Mouse (Mus musculus) kidney, adult 11 months (tissue): ENCODE measurements at regions not wholly inside any gene's neighbourhood (a gene's known extent, or its start where the extent isn't known, plus 50 kb on each side); places are given as distances from the start of the nearest gene placed in this dataset.
"Not testable (repeated sequence)": the region's sequence is repeated elsewhere in the genome, so short reads cannot be mapped to it uniquely, and the experiment has no call there.

Source experiments
- DNase-seq: peaks from one replicate; pipeline ENCODE4 v3.0.0; 2022

DNA sequence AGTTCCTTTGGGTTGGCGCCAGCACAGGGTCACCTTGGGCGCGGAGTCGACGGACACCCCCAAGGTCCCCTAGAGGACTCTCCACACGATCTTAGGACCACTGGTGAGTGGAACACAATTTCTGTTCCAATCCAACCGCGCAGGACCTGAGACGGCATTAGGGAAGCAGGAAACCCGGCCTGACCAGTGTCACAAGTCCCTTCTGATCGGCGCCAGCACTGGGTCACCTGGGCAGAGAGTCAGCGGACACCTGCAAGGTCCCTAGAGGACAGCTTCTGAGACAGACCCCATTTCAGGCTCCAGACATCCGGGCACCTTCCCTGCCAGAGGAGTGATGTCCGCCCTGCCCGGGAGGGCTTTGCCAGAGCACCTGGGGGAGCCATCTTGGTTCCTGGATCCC lies 74.2 kb upstream of the Cdh13 start:
- DNase-seq, result not testable (repeated sequence)

GRCm38 (mm10) chr8:118190866-118191265 lies 92.7 kb upstream of the Cdh13 start:
- no peak for DNase-seq

DNA sequence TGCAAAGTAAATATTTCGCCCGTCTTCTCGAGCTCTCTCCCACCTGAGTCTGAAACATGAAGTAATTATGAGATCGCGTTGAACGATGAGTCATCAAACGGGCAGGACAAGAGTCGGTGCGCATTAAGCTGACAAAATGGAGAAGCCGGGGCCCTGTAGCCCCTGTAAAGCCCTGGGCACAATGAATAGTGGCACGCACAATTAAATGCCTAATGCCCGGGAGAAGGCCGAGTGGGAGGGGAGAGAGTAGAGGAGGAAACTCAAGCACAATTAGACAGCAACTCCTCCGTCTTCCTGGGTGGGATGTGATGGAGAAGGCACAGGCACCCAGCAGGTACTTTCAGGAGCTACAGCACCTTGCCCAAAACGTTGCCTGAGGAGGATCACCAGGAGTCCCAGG lies 94.3 kb upstream of the Cdh13 start:
- no peak for DNase-seq

- no peak for DNase-seq
Observed at GRCm38 (mm10) chr8:118169001-118169413, 114.5 kb upstream of the Cdh13 start.

- no peak for DNase-seq
Observed at GRCm38 (mm10) chr8:118162171-118162570, 121.4 kb upstream of the Cdh13 start.

DNA sequence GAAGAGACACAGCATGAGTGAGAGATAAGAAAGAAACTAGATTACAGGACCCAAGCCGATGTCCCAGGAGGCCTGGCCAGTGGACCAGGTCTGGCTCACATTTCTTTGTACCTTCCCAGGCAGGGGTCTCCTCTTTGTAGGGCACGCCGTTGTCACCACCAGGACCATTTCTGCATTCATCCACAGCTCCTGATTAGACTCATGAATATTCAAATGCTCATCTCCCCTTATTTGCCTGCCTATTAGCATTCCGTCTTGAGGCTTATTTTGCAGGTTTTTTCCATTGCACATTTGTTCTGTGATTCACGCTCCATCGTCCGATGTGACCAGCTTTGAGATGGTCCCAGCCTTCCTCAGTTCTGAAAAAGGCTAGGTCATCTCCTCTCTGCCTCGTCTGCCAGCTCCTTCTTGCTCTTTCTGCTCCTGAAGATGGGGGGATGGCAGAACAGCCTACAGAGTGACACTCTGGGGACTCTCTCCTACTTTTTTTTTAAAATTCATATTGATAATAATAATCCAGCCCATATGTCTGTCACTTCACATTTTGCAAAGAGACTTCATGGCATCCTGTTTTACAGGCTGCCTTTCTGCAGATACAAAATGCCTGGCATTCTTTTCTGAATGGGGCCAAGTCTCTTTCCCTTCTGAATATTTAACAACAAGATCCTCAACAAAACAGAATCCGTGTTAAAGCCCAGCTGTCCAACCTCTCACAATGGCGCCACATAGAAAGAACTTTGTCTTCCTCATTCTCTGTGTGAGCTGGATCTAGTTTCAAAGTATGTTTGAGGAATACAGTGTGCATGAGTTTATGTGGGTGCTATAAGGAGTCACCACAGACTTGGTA lies 136.0 kb upstream of the Cdh13 start:
- no peak for DNase-seq

DNA sequence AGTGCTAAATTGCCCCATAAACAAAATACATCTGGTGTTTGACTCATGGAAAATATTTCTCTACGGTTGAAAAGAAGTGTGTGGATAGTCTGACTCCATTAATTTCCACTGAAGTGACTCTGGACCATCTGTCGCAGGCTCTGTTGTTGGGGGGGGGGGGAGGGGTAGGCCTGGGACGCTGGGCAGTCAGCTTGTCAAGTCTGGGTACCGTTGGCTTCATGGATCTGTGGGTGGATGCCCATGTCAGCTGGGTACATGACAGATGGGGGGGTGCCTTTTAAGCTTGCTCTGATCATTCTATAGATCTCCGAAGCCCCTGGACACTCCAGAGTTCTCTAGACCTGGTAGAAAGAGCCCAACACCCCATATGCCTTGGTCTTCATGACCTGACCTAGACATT lies 139.0 kb upstream of the Cdh13 start:
- DNase-seq, result no peak

GRCm38 (mm10) chr8:118142311-118142710 lies 141.2 kb upstream of the Cdh13 start:
- DNase-seq, result no peak

DNA sequence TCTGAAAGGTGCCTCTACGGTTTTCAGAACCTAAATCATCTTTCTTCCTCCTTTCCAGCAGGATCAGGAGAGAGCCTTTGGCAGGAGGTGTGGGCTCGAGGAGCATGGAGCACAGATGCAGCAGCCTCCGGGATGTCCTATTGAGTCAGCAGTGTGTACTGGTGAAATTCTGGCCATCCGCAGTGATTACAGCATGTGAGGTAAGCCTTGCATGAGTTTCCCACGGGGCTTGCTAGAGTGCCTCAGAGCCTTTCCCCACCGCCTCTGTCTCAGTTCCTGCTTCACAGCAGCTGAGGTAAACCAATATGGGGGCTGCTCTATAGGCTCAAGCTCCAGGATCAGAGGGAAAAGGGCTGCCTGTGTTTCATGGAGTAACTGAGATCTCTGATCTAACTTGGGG lies 143.6 kb upstream of the Cdh13 start:
- no peak for DNase-seq

- DNase-seq, result no peak
Observed at GRCm38 (mm10) chr8:118137846-118138245, 145.7 kb upstream of the Cdh13 start.

GRCm38 (mm10) chr8:118124993-118125392 lies 158.5 kb upstream of the Cdh13 start:
- DNase-seq, result no peak

DNA sequence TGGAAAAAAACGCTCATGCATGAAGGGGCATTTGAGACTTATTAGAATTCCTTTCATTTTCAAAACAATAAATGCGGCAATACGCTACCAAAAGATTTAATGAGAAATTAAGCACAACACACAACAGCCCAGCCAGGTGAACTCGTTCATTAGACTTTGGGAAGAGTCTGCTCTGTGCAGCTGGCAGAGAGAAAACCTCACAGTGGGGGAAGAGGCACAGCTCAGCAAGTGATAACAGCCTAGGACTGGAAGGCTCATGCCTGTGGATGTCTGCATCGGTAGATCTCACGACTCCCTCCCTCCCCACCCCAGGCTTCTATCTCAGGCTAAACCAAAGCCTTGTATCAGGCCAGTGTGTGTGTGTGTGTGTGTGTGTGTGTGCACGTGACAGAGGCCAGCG lies 169.3 kb upstream of the Cdh13 start:
- DNase-seq, result no peak

DNA sequence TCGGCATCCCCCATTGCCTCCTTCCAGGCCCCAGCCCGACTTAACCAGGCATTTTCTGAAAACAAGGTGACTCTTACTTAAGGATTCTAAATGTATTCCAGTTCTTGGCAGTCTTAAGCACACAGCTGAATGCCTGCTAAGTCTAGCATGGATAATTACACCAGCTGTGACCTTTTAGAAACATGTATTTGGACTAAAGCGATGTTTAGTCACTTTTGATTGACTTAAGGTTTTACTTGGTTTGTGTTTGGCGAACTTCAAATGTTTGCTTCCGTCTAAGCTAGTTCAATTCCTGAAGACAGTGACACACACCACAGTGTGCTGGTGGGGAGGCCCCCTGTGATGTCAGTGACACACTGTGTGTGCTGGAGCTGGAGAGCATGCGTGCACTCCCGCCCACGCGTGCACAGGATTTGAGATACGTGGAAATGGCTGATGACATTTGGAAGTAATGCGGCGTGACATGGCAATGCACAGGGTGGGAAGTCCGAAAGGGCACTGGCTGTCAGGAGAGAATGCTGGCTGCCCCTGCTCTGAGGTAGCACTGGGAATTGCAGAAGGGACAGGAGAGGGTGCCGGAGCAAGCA lies 179.0 kb upstream of the Cdh13 start:
- no peak for DNase-seq

- DNase-seq, result no peak
Observed at GRCm38 (mm10) chr8:118101346-118101745, 182.2 kb upstream of the Cdh13 start.

DNA sequence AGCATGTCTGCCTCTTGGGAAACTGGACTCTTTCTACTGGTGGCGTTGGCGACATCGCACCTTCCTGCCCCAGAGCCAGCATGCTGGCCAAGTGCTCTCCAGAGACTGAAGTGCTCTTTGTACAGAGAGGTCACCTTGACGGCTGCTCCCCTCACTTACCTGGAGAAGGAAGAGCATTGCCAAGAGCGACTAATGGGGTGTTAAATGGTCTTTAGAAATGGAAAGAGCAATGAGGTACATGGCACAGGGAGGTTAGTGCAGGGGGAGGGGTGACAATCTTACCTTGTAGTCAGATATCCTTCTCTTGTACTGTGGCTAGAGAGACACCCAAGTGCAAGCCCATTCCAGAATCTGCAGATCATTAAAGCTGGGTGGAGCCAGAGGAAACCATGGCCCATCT lies 220.8 kb upstream of the Cdh13 start:
- DNase-seq, result no peak

DNA sequence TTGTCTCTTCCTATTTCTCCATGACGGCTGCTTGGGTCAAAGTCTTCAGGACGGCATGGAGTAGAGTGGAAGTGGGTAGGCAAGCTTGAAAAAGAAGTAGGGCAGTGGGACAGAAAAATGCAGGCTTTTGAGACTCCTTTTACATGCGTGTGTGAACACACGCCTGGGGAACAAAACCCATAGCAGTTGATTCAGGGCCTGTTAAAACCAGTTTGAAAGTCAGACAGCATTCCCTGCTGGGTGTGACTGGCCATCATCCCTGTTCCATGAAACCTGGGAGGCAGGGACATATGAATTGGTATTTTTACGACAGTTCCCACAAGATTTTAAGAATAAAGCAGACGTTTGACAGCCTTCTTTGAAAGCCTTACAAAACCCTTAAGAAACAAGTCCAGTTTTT lies 226.8 kb upstream of the Cdh13 start:
- DNase-seq, result no peak

GRCm38 (mm10) chr8:118055536-118055935 lies 228.0 kb upstream of the Cdh13 start:
- no peak for DNase-seq

GRCm38 (mm10) chr8:118050386-118050785 lies 233.1 kb upstream of the Cdh13 start:
- no peak for DNase-seq

DNA sequence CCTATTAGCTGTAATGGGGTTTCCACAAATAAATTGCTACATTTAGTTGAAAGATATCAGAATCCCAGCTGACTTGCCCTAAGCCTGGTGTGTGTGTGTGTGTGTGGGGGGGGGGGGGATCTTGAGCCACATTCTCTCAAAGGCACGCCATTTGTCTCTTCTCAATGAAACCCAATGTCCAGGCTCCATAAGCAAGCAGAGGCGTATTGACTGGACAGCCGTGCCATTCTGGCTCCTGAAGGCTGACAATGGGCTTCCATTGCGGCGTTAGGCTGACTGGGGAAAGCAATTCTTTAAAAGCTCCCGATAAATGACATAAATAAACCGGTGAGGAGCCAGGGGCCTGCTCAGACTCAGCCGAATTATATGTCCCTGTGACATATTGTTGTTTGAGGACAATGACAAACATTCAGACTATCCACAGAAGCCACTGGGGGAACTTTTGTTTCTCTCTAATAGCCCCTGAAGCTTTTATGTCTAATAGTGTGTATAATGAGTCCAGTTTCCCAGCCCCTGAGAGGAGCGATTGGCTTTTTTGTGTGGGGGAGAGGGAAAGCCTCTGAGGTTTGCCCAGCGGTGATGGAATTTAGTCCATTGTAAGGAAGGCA lies 240.6 kb upstream of the Mphosph6 start:
- no peak for DNase-seq

- no peak for DNase-seq
Observed at GRCm38 (mm10) chr8:118041253-118041652, 239.5 kb upstream of the Mphosph6 start.

GRCm38 (mm10) chr8:118037801-118038200 lies 236.1 kb upstream of the Mphosph6 start:
- no peak for DNase-seq

GRCm38 (mm10) chr8:118034051-118034450 lies 232.3 kb upstream of the Mphosph6 start:
- DNase-seq, result no peak

- DNase-seq, result no peak
Observed at GRCm38 (mm10) chr8:118031406-118031805, 229.7 kb upstream of the Mphosph6 start.
